Mouse (Mus musculus): ENCODE data around the gene Lcmt1. TPM values are rescaled to one million over a fixed set of nuclear protein-coding genes. Genes with fewer than 3 reads are reported as not detected.

Lcmt1 gene
- polyA plus RNA-seq, 1 experiment from 2014 or later: 37.5 TPM

DNA sequence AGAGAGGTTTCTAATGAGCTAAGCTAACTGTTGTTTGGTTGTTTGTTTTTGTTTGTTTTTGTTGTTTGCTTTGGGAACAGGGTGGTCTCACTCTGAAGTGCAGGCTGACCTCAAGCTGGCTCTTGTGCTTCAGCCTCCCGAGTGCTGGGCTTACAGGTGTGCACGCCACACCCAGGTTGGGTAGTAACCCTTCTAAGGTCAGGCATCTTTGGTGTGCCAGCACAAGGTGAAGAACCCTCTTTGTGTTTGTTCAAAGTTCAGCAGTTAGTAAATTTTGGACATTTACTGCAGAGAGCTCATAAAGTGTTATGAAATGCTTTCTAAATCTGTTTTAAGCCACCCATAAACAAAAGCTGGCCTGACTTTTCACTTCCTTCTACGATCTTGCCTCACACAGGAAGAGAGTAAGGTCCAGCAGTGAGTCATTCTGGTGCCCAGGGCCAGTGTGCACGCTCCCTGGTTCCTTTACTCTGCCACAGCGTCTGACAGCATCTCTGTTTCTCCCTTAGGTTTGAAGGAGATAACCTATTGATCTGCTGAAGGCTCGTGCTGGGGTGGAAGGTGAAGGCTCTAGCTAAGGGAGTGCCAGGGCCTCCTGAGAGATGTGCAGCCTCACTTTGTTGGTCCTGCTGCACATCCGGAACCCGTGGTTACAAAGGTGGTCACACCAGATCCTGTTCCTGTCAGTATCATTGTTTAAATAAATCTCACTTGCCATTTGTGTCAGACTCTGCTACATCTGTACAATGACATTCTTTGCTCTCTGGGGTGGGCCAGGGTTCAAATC lies 60.2 kb downstream of the Lcmt1 start:
- H3K4me3 ChIP-seq: no peak overlapping the region
- no peak overlapping the region for H3K27ac ChIP-seq (ENCODE audit: poor library complexity, severe bottlenecking)
- 65% methylated on average over 8 of the region's 8 CpGs for WGBS
- H3K4me1 ChIP-seq (replicated peaks): peaks cover 12% of the 10 kb centered on the region
- H3K27me3 ChIP-seq (replicated peaks): no peaks in the 10 kb centered on the region
- H3K9me3 ChIP-seq (replicated peaks): no peaks in the 10 kb centered on the region
- no peak overlapping the region for H3K4me2 ChIP-seq
- ATAC-seq (ENCODE audit: insufficient number of reproducible peaks, low FRiP score): no peak
- peaks cover 29% of the 10 kb centered on the region for H3K36me3 ChIP-seq
- no peak overlapping the region for H3K9ac ChIP-seq

DNA sequence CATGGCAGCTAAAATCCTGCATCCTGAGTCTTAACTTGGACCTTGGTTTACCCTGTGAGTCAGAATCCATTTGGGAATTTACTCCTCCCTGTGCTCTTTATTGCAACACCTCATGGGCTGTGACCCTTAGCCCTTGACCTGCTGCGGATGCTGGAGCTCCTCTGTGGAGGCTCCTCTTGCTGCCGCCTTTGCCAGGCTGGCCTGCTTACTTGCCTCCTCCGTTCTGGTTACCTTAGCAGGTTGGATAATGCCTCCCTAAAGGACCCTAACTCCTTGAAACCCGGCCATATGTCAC lies 60.8 kb downstream of the Lcmt1 start:
- WGBS: 72% methylated on average over 4 of the region's 4 CpGs
- ATAC-seq (ENCODE audit: insufficient number of reproducible peaks, low FRiP score): no peak

DNA sequence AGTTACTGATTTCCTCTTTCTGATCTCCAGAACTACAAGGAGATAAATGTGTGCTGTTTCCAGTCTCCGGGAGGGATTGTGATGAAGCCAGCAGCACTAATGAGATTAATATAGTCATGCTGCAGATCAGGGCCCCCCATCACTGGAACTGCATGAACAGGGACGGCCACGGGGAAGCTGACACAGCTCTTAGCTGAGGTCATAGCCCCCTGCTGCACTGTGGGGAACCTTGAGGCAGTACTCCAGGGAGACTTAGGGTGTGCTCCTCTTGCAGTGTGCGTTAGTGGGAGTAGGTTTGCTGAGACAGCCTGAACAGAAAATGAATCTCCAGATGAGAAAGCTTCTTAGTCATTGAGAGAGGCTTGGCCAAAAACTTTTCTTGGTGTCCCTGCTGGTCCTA lies 61.6 kb downstream of the Lcmt1 start:
- Histone ChIP-seq H3K4me1 (replicated peaks) (no peaks in the 10 kb centered on the region), H3K9me3 (replicated peaks) (no peaks in the 10 kb centered on the region), H3K4me3 (no peak overlapping the region), H3K36me3 (peaks cover 29% of the 10 kb centered on the region), H3K27me3 (replicated peaks) (no peaks in the 10 kb centered on the region), H3K4me2 (no peak overlapping the region), H3K27ac (ENCODE audit: poor library complexity, severe bottlenecking) (no peak overlapping the region), H3K9ac (no peak overlapping the region)
- WGBS: 74% methylated on average over 4 of the region's 4 CpGs
- ATAC-seq (ENCODE audit: insufficient number of reproducible peaks, low FRiP score): no peak

More for the DNA sequence above, 60.8 kb downstream of the Lcmt1 start:
- Histone ChIP-seq H3K27me3 (replicated peaks) (no peaks in the 10 kb centered on the region), H3K9ac (no peak overlapping the region), H3K4me1 (replicated peaks) (peaks cover 6% of the 10 kb centered on the region), H3K27ac (ENCODE audit: poor library complexity, severe bottlenecking) (no peak overlapping the region), H3K4me2 (no peak overlapping the region), H3K36me3 (peaks cover 29% of the 10 kb centered on the region), H3K4me3 (no peak overlapping the region), H3K9me3 (replicated peaks) (no peaks in the 10 kb centered on the region)

DNA sequence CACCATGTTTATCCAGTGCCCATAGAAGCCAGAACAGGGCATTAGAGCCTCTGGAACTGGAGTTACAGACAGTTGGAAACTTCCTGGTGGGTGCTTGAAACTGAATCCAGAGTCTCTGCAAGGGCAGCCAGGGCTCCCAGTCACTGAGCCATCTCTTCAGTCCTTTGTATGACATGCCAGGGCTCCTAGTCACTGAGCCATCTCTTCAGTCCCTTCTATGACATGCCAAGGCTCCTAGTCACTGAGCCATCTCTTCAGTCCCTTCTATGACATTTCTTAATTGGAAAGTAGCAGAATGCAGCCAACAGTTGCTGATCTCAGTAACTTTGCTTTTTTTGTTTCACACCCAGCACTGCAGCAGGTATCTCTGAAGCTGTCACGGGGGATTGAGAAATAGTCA lies 72.5 kb downstream of the Lcmt1 start:
- Histone ChIP-seq H3K27ac (ENCODE audit: poor library complexity, severe bottlenecking) (no peak overlapping the region), H3K4me1 (replicated peaks) (peaks cover 4% of the 10 kb centered on the region; the same call in 1 of the 2 replicates), H3K36me3 (no peaks in the 10 kb centered on the region), H3K9ac (no peak overlapping the region), H3K4me3 (no peak overlapping the region), H3K9me3 (replicated peaks) (peaks cover 6% of the 10 kb centered on the region; the same call in 1 of the 2 replicates), H3K4me2 (no peak overlapping the region), H3K27me3 (replicated peaks) (no peaks in the 10 kb centered on the region)
- WGBS: 63% methylated on average over 1 of the region's 1 CpGs
- no peak for ATAC-seq (ENCODE audit: insufficient number of reproducible peaks, low FRiP score)

DNA sequence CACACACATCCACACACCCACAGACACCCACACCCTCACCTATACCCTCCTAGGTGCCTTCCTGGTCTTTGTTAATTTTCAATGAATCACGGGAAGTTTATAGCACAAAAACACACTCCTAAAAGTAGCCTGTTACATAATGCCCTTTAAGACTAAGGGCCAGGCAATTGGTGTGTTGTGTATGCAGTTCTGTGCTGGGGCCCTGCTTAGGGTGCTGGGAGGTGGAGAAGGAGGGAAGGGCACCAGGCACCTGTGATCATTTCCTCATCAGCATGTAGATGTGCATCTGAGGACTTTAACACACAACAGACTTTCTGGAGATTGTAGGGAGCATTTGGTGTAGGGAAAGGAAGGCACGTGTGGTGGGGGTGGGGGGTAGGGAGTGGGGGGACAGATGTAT lies 79.2 kb downstream of the Lcmt1 start:
- no peak overlapping the region for H3K4me2 ChIP-seq
- 77% methylated on average over 2 of the region's 2 CpGs for WGBS
- H3K27ac ChIP-seq (ENCODE audit: poor library complexity, severe bottlenecking): no peak overlapping the region
- no peak overlapping the region for H3K4me3 ChIP-seq
- no peaks in the 10 kb centered on the region for H3K9me3 ChIP-seq (replicated peaks)
- no peaks in the 10 kb centered on the region for H3K27me3 ChIP-seq (replicated peaks)
- no peak for ATAC-seq (ENCODE audit: insufficient number of reproducible peaks, low FRiP score)
- H3K36me3 ChIP-seq: no peaks in the 10 kb centered on the region
- H3K4me1 ChIP-seq (replicated peaks): peaks cover 4% of the 10 kb centered on the region
- H3K9ac ChIP-seq: no peak overlapping the region

DNA sequence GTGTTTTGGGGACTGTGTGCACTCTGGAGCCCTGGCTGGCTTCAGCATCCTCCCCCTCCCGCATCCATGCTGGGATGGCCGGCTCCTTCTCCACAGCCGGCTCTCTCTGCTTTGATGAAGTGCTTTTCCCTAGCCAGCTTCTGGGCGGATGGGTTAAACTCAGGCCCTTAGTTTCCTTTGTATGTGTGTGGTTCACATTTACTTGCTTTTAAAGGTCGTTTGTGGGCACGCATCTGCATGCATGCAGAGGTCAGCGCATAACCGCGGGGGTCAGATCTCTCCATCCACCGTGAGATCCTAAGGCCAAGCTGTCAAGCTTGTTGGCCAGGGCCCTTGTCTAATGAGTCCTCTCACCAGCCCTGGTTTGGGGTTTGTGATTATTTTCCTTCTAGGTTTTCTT lies 80.1 kb downstream of the Lcmt1 start:
- no peaks in the 10 kb centered on the region for H3K27me3 ChIP-seq (replicated peaks)
- no peaks in the 10 kb centered on the region for H3K36me3 ChIP-seq
- WGBS: 74% methylated on average over 10 of the region's 10 CpGs
- no peak overlapping the region for H3K4me2 ChIP-seq
- H3K27ac ChIP-seq (ENCODE audit: poor library complexity, severe bottlenecking): no peak overlapping the region
- no peaks in the 10 kb centered on the region for H3K9me3 ChIP-seq (replicated peaks)
- no peak for ATAC-seq (ENCODE audit: insufficient number of reproducible peaks, low FRiP score)
- peaks cover 4% of the 10 kb centered on the region for H3K4me1 ChIP-seq (replicated peaks)
- H3K4me3 ChIP-seq: no peak overlapping the region
- H3K9ac ChIP-seq: no peak overlapping the region

DNA sequence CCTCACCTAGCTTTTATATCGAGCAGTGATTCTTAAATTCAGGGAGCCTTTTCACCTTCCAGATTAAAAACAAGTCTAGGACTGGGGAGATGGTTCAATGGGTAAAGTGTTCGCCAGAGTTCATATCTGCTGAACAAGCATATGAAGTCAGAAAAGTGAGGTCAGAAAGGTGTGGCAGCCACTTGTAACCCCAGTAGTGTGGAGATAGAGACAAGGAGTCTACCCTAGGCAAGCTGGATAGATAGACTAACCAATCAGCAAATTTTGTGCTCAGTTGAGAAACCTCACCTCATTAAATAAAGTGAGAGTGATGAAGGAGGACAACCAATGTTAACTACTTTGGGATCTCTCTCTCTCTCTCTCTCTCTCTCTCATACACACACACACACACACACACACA lies 80.9 kb downstream of the Lcmt1 start:
- H3K36me3 ChIP-seq: no peaks in the 10 kb centered on the region
- no peak for ATAC-seq (ENCODE audit: insufficient number of reproducible peaks, low FRiP score)
- no peak overlapping the region for H3K4me2 ChIP-seq

DNA sequence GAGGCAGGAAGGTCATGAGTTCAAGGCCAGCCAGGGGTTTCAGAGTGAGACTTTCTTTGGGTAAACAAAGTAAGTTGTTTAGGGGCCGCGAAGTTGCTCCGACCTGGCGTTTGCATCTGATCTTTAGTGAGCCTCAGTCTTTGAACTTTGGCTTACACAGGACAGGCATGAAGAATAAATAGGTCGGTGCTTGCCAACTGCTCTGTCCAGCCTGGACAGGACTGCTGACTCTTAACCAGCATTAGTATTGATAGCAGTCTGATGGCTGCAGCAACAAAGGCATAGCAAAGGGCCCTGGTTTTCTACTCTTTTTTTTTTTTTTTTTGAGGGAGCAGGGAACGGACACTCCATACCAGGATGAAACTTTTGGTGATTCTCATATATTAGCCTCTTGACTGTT lies 83.0 kb downstream of the Lcmt1 start:
- H3K4me3 ChIP-seq: no peak overlapping the region

More for the DNA sequence above, 80.9 kb downstream of the Lcmt1 start:
- Histone ChIP-seq H3K9me3 (replicated peaks) (no peaks in the 10 kb centered on the region), H3K9ac (no peak overlapping the region), H3K27me3 (replicated peaks) (no peaks in the 10 kb centered on the region), H3K4me1 (replicated peaks) (peaks cover 4% of the 10 kb centered on the region), H3K27ac (ENCODE audit: poor library complexity, severe bottlenecking) (no peak overlapping the region), H3K4me3 (no peak overlapping the region)
- 90% methylated on average over 2 of the region's 2 CpGs for WGBS

DNA sequence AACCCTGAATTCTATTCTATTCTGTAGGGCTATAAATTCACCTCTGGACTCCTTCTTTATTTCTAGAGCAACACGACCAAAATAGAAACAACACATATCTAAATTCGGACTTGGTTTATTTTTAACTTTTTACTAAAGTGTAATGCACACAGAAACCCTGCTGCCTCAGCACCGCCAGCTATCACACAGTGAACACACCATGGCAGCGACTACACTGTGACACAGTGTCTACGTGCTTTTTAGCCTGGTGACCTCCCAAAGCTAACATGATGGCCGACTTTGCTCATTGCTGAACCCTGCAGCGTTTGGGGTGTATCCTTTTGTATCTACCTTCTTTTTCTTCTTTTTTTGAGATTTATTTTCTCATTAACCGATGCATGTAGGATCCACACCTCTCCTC lies 83.5 kb downstream of the Lcmt1 start:
- H3K27ac ChIP-seq (ENCODE audit: poor library complexity, severe bottlenecking): no peak overlapping the region
- 66% methylated on average over 8 of the region's 8 CpGs for WGBS

More for the DNA sequence above, 83.0 kb downstream of the Lcmt1 start:
- no peaks in the 10 kb centered on the region for H3K27me3 ChIP-seq (replicated peaks)
- no peak overlapping the region for H3K9ac ChIP-seq
- peaks cover 4% of the 10 kb centered on the region for H3K4me1 ChIP-seq (replicated peaks)
- ATAC-seq (ENCODE audit: insufficient number of reproducible peaks, low FRiP score): no peak
- no peak overlapping the region for H3K27ac ChIP-seq (ENCODE audit: poor library complexity, severe bottlenecking)
- H3K4me2 ChIP-seq: no peak overlapping the region
- no peaks in the 10 kb centered on the region for H3K9me3 ChIP-seq (replicated peaks)
- 70% methylated on average over 6 of the region's 6 CpGs for WGBS
- H3K36me3 ChIP-seq: no peaks in the 10 kb centered on the region

DNA sequence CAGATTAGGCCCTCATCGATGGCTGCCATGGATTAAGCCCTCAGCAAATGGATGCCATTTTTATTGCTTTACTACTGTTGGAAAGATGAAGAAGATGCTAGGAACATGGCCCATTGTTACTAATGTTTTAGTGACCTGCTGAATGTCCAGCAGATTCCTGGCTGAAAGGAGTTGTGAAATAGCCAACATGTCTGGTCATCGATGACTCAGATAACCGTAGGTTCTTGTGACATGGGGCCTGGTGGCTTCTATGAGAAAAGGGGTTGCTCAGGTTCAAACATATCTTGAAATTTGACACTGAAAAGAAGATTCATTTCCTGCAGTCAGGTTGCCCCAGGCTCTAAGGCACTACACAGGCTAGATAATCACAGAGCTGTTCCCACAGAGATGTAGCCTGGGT lies 85.5 kb downstream of the Lcmt1 start:
- 78% methylated on average over 3 of the region's 3 CpGs for WGBS
- Histone ChIP-seq H3K9ac (no peak overlapping the region), H3K9me3 (replicated peaks) (no peaks in the 10 kb centered on the region), H3K36me3 (no peaks in the 10 kb centered on the region), H3K4me2 (no peak overlapping the region), H3K27ac (ENCODE audit: poor library complexity, severe bottlenecking) (no peak overlapping the region), H3K4me3 (no peak overlapping the region), H3K27me3 (replicated peaks) (no peaks in the 10 kb centered on the region), H3K4me1 (replicated peaks) (peaks cover 7% of the 10 kb centered on the region)
- ATAC-seq (ENCODE audit: insufficient number of reproducible peaks, low FRiP score): no peak

More for the DNA sequence above, 83.5 kb downstream of the Lcmt1 start:
- Histone ChIP-seq H3K4me2 (no peak overlapping the region), H3K9me3 (replicated peaks) (no peaks in the 10 kb centered on the region), H3K4me1 (replicated peaks) (peaks cover 4% of the 10 kb centered on the region), H3K36me3 (no peaks in the 10 kb centered on the region), H3K9ac (no peak overlapping the region), H3K4me3 (no peak overlapping the region), H3K27me3 (replicated peaks) (no peaks in the 10 kb centered on the region)
- ATAC-seq (ENCODE audit: insufficient number of reproducible peaks, low FRiP score): no peak

DNA sequence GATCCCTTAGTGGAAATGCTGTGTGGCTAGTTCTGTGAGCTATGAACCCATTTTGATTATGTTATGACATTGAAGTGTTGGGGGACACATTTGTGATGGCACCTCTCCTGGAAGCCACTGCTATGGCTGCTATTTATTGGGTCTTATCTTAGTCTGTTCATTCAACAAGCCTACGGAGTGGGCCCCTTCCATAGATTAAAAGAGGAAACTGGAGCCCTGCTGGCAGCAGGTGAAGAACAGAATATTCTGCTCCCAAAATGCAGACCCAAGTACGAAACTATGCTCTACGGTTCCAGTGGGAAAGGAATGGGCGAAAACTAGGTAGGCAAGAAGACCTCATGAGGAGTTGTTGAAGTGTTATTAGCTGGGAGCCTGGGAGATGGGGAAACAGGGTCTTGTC lies 88.7 kb downstream of the Lcmt1 start:
- no peak overlapping the region for H3K4me2 ChIP-seq
- no peaks in the 10 kb centered on the region for H3K27me3 ChIP-seq (replicated peaks)
- H3K9me3 ChIP-seq (replicated peaks): no peaks in the 10 kb centered on the region
- peaks cover 14% of the 10 kb centered on the region for H3K4me1 ChIP-seq (replicated peaks)
- H3K9ac ChIP-seq: no peak overlapping the region
- no peak overlapping the region for H3K4me3 ChIP-seq
- WGBS: 74% methylated on average over 4 of the region's 4 CpGs
- H3K27ac ChIP-seq (ENCODE audit: poor library complexity, severe bottlenecking): no peak overlapping the region
- no peaks in the 10 kb centered on the region for H3K36me3 ChIP-seq
- no peak for ATAC-seq (ENCODE audit: insufficient number of reproducible peaks, low FRiP score)

DNA sequence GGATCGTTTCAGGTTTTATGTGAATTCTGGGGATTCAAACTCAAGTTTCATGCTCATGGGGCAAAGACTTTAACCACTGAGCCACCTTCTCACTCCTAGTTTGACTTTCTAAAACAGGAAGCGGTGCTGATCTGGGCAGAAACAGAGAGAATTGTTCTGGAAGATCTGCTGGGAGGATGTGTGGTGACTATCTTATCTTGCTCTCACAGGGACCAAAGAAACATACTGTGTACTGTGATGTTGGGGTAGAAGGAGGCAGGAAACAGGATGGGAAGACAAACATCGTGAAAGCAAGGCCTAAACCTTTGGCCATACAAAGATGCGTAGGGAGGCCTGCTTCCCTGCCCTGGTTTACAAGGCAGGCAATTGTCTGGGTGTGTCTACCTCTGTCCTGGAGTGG lies 89.7 kb downstream of the Lcmt1 start:
- no peak overlapping the region for H3K4me3 ChIP-seq

More for the DNA sequence above, 89.7 kb downstream of the Lcmt1 start:
- Histone ChIP-seq H3K4me2 (no peak overlapping the region), H3K27ac (ENCODE audit: poor library complexity, severe bottlenecking) (peak overlapping the region; percentile 48; the same call in 1 of the 2 replicates), H3K9me3 (replicated peaks) (no peaks in the 10 kb centered on the region), H3K36me3 (no peaks in the 10 kb centered on the region), H3K27me3 (replicated peaks) (no peaks in the 10 kb centered on the region), H3K9ac (no peak overlapping the region), H3K4me1 (replicated peaks) (peaks cover 14% of the 10 kb centered on the region)
- WGBS: 48% methylated on average over 4 of the region's 4 CpGs
- ATAC-seq (ENCODE audit: insufficient number of reproducible peaks, low FRiP score): peak; percentile 55
